Mouse (Mus musculus): ENCODE results near the gene Pyroxd2. TPM values are rescaled to one million over a fixed set of nuclear protein-coding genes. Genes with fewer than 3 reads are reported as not detected.
A peak's percentile ranks its signal among the peaks of the same experiment; 100 is the strongest.
"Not testable (repeated sequence)": the region's sequence is repeated elsewhere in the genome, so short reads cannot be mapped to it uniquely, and the experiment has no call there.

Gene Pyroxd2
- polyA plus RNA-seq, 1 experiment from 2014 or later, result 1.5 TPM

DNA sequence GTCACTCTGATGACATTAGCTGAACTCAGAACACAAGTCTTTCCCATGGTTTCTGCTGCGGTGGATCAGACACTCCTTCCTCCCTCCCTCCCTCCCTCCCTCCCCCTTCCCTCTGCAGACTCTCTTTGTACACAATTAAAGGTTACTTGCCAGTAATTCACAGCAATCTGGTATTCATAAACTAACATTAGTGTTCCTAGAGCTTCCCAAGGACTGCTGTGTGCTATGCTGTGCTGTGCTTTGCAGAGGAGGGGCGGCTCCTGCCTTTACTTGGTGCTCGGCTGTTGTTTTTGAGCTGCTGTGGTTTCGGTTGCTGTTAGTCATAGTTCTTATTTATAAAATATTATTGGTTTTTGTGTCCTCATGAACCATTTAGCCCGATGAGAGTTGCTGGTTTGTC is 34.9 kb downstream of the Pyroxd2 start:
- no peaks in the 10 kb centered on the region for H3K36me3 ChIP-seq (ENCODE audit: control insufficient read depth, insufficient read depth)
- H3K9ac ChIP-seq (replicated peaks; ENCODE audit: low read depth, low read length), result no peak overlapping the region
- no peak overlapping the region for H3K4me3 ChIP-seq (replicated peaks; ENCODE audit: low read length)
- 63% methylated on average over 5 of the region's 5 CpGs for WGBS
- H3K27me3 ChIP-seq (replicated peaks; ENCODE audit: control insufficient read depth, insufficient read depth, low read length), result no peaks in the 10 kb centered on the region
- no peaks in the 10 kb centered on the region for H3K9me3 ChIP-seq (ENCODE audit: control insufficient read depth, low read length)
- H3K27ac ChIP-seq (ENCODE audit: low read length), result no peak overlapping the region
- no peak for ATAC-seq
- no peak overlapping the region for H3K4me2 ChIP-seq (ENCODE audit: low read length)
- peaks cover 10% of the 10 kb centered on the region for H3K4me1 ChIP-seq (replicated peaks; ENCODE audit: control insufficient read depth, insufficient read depth, low read length)

DNA sequence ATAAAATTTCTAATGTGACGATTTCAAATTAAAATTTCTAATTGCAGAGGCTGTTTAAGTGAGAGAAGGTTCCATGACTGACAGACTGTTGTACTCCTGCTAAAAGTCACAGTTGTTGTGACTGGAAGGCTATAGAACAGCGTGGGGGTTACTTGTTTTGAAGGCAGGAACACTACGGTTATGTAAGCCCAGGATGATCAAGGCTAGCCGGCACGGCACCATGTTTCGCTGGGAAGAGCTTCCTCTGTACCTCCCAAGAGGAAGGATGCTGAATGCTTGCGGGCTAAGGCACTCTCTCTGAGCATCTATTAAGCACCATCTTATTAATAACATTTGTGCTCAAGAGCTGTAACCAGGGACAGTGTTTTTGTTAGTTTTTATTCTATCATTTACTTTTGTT is 36.1 kb downstream of the Pyroxd2 start:
- WGBS, result 64% methylated on average over 7 of the region's 7 CpGs
- peaks cover 10% of the 10 kb centered on the region for H3K4me1 ChIP-seq (replicated peaks; ENCODE audit: control insufficient read depth, insufficient read depth, low read length)
- ATAC-seq, result no peak
- H3K9me3 ChIP-seq (ENCODE audit: control insufficient read depth, low read length), result no peaks in the 10 kb centered on the region
- no peak overlapping the region for H3K4me2 ChIP-seq (ENCODE audit: low read length)
- no peak overlapping the region for H3K27ac ChIP-seq (ENCODE audit: low read length)
- no peaks in the 10 kb centered on the region for H3K36me3 ChIP-seq (ENCODE audit: control insufficient read depth, insufficient read depth)
- H3K4me3 ChIP-seq (replicated peaks; ENCODE audit: low read length), result no peak overlapping the region
- no peaks in the 10 kb centered on the region for H3K27me3 ChIP-seq (replicated peaks; ENCODE audit: control insufficient read depth, insufficient read depth, low read length)
- H3K9ac ChIP-seq (replicated peaks; ENCODE audit: low read depth, low read length), result no peak overlapping the region

DNA sequence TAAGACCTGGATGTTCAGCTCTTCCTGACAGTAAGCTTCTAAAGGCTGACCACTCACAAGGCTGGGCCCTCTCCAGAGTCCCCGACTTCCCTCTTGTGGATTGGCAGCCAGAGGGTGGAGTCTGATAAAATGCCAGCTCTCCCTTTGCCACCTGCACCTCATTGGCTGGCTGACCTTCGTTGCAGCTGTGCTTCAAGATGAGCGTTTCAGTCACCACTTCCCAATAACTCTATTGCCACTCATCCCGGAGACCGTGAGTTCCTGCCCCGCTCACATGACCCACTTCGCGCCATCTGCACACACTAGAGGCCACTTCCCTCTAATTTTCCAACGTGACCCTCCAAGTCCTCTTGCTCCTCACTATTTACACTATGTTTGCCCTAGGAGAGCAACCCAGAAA is 38.8 kb downstream of the Pyroxd2 start:
- H3K9me3 ChIP-seq (ENCODE audit: control insufficient read depth, low read length), result no peaks in the 10 kb centered on the region
- no peak overlapping the region for H3K27ac ChIP-seq (ENCODE audit: low read length)
- H3K4me2 ChIP-seq (ENCODE audit: low read length), result no peak overlapping the region
- ATAC-seq, result no peak
- H3K4me3 ChIP-seq (replicated peaks; ENCODE audit: low read length), result no peak overlapping the region
- H3K36me3 ChIP-seq (ENCODE audit: control insufficient read depth, insufficient read depth), result no peaks in the 10 kb centered on the region
- WGBS, result 84% methylated on average over 9 of the region's 9 CpGs
- peaks cover 10% of the 10 kb centered on the region for H3K4me1 ChIP-seq (replicated peaks; ENCODE audit: control insufficient read depth, insufficient read depth, low read length)
- H3K27me3 ChIP-seq (replicated peaks; ENCODE audit: control insufficient read depth, insufficient read depth, low read length), result no peaks in the 10 kb centered on the region
- H3K9ac ChIP-seq (replicated peaks; ENCODE audit: low read depth, low read length), result no peak overlapping the region

DNA sequence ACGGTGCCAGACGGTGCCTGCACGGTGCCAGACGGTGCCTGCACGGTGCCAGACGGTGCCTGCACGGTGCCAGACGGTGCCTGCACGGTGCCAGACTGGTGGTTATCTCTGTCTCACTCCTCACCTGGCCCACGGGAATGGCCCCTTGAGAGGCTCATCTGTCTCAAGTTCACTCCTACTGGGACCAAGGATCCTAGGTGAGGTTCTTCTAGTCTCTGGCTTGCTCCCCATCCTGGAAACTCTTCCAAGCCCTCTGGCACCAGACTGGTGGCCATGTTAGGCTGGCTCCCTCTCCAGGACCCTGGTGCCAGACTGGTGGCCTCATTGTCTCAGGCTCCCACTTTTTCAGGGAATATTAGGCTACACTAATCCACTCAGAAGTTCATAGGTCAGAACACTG is 53.1 kb downstream of the Pyroxd2 start:
- peaks cover 5% of the 10 kb centered on the region; the same call in 1 of the 2 replicates for H3K9me3 ChIP-seq (ENCODE audit: control insufficient read depth, low read length)
- no peak for ATAC-seq
- H3K9ac ChIP-seq (replicated peaks; ENCODE audit: low read depth, low read length), result no peak overlapping the region
- no peak overlapping the region for H3K4me3 ChIP-seq (replicated peaks; ENCODE audit: low read length)
- no peak overlapping the region for H3K4me2 ChIP-seq (ENCODE audit: low read length)
- H3K4me1 ChIP-seq (replicated peaks; ENCODE audit: control insufficient read depth, insufficient read depth, low read length), result no peaks in the 10 kb centered on the region
- H3K27ac ChIP-seq (ENCODE audit: low read length), result peak overlapping the region; percentile 57
- 85% methylated on average over 7 of the region's 10 CpGs for WGBS
- no peaks in the 10 kb centered on the region for H3K36me3 ChIP-seq (ENCODE audit: control insufficient read depth, insufficient read depth)
- H3K27me3 ChIP-seq (replicated peaks; ENCODE audit: control insufficient read depth, insufficient read depth, low read length), result no peaks in the 10 kb centered on the region

DNA sequence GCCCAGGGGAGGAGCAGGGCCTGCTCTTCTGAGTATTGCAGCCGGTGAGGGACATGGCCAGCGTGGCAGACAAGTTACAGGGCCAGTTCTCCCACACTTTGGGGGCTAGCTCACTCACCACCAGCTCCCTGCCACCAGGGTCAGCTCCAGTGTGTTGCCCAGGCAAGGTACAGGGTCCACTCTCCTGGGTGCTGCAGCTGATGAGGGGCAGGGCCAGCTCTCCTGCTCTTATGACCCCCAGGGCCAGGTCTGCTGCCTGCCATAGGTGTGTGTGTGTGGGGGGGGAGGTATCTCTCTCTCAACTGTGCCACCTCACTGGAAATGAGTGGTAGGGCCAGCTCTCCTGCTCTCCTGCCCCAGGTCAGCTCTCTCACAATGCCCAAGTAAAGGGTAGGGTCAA is 54.0 kb downstream of the Pyroxd2 start:
- H3K4me3 ChIP-seq (replicated peaks; ENCODE audit: low read length), result no peak overlapping the region
- WGBS, result 61% methylated on average over 2 of the region's 2 CpGs
- H3K9me3 ChIP-seq (ENCODE audit: control insufficient read depth, low read length), result peaks cover 5% of the 10 kb centered on the region; the same call in 1 of the 2 replicates
- no peak for ATAC-seq
- no peak overlapping the region for H3K9ac ChIP-seq (replicated peaks; ENCODE audit: low read depth, low read length)
- H3K27ac ChIP-seq (ENCODE audit: low read length), result no peak overlapping the region
- no peaks in the 10 kb centered on the region for H3K4me1 ChIP-seq (replicated peaks; ENCODE audit: control insufficient read depth, insufficient read depth, low read length)
- H3K36me3 ChIP-seq (ENCODE audit: control insufficient read depth, insufficient read depth), result no peaks in the 10 kb centered on the region
- H3K4me2 ChIP-seq (ENCODE audit: low read length), result no peak overlapping the region
- H3K27me3 ChIP-seq (replicated peaks; ENCODE audit: control insufficient read depth, insufficient read depth, low read length), result no peaks in the 10 kb centered on the region

DNA sequence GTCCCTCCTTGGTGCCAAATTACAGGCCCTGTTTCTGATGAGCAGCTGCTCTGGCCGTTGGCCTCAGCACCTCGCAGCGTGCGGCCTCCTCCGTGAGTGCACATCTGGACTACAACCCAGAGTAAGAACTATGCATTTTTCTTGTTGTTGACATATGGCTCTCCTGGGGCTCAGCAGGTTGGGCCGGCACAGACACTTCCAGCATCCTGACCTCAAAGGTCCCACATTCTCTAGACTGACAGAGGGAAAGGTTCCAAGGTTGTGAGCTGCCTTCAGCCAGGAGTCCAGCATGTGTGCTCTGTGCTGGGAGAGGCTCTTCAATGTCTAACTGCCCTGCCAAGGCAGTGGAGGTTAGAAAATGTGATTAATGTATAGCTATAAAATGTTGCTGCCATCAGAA is 55.2 kb downstream of the Pyroxd2 start:
- Histone ChIP-seq H3K27ac (ENCODE audit: low read length) (no peak overlapping the region), H3K27me3 (replicated peaks; ENCODE audit: control insufficient read depth, insufficient read depth, low read length) (no peaks in the 10 kb centered on the region), H3K4me1 (replicated peaks; ENCODE audit: control insufficient read depth, insufficient read depth, low read length) (no peaks in the 10 kb centered on the region), H3K4me2 (ENCODE audit: low read length) (no peak overlapping the region), H3K9me3 (ENCODE audit: control insufficient read depth, low read length) (peaks cover 8% of the 10 kb centered on the region; the same call in 1 of the 2 replicates), H3K36me3 (ENCODE audit: control insufficient read depth, insufficient read depth) (no peaks in the 10 kb centered on the region), H3K4me3 (replicated peaks; ENCODE audit: low read length) (no peak overlapping the region), H3K9ac (replicated peaks; ENCODE audit: low read depth, low read length) (no peak overlapping the region)
- ATAC-seq, result no peak
- WGBS, result 81% methylated on average over 6 of the region's 6 CpGs

DNA sequence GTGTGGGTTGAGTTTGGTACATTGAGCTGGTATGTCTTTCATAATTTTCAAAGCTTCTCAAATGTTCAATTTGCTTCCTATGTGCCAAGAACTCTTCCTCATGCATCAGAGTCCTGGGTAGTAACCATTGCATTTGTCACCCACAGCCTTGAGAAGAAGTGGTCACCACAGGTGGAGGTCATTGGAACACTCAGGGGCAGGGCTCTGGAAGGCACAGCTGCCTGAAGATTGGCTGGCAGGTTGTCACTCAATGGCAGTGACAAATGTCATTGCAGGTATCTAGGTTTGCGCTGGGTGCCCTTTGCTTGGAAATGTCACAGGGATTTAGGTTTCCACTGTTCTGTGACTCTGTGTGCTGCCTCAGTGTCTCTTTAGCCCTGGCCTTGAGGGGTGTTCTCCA is 62.3 kb downstream of the Pyroxd2 start:
- H3K4me3 ChIP-seq (replicated peaks; ENCODE audit: low read length), result no peak overlapping the region
- no peaks in the 10 kb centered on the region for H3K4me1 ChIP-seq (replicated peaks; ENCODE audit: control insufficient read depth, insufficient read depth, low read length)
- WGBS, result 88% methylated on average over 1 of the region's 1 CpGs
- H3K9me3 ChIP-seq (ENCODE audit: control insufficient read depth, low read length), result 0 out of 2 replicates have a peak, but pooled peaks cover 3% of the 10 kb centered on the region
- H3K9ac ChIP-seq (replicated peaks; ENCODE audit: low read depth, low read length), result no peak overlapping the region
- ATAC-seq, result no peak
- H3K27me3 ChIP-seq (replicated peaks; ENCODE audit: control insufficient read depth, insufficient read depth, low read length), result no peaks in the 10 kb centered on the region
- H3K27ac ChIP-seq (ENCODE audit: low read length), result no peak overlapping the region
- no peaks in the 10 kb centered on the region for H3K36me3 ChIP-seq (ENCODE audit: control insufficient read depth, insufficient read depth)
- no peak overlapping the region for H3K4me2 ChIP-seq (ENCODE audit: low read length)

DNA sequence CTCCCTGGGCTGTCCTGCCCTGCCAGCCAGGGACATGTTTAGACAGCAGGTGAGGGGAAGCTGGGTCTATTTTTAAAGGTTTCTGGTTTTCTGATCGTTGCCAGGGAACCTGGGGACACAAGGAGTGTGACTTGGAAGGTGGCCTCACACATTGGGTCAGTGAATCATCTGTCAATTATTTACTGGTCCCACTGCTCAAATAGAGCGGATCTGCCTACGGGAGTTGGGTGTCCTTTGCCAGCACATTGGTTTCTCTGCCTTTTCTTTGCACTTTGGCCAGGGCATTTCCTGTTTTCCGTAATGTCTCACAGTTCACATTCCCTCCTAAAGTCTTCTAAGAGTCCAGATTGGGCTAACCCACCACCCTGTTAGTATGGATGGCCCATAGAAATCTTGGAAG is 62.8 kb downstream of the Pyroxd2 start:
- Histone ChIP-seq H3K4me2 (ENCODE audit: low read length) (no peak overlapping the region), H3K4me3 (replicated peaks; ENCODE audit: low read length) (no peak overlapping the region), H3K4me1 (replicated peaks; ENCODE audit: control insufficient read depth, insufficient read depth, low read length) (no peaks in the 10 kb centered on the region), H3K9ac (replicated peaks; ENCODE audit: low read depth, low read length) (no peak overlapping the region), H3K9me3 (ENCODE audit: control insufficient read depth, low read length) (0 out of 2 replicates have a peak, but pooled peaks cover 3% of the 10 kb centered on the region), H3K27me3 (replicated peaks; ENCODE audit: control insufficient read depth, insufficient read depth, low read length) (no peaks in the 10 kb centered on the region), H3K36me3 (ENCODE audit: control insufficient read depth, insufficient read depth) (no peaks in the 10 kb centered on the region), H3K27ac (ENCODE audit: low read length) (no peak overlapping the region)
- no peak for ATAC-seq
- WGBS, result 76% methylated on average over 4 of the region's 4 CpGs

DNA sequence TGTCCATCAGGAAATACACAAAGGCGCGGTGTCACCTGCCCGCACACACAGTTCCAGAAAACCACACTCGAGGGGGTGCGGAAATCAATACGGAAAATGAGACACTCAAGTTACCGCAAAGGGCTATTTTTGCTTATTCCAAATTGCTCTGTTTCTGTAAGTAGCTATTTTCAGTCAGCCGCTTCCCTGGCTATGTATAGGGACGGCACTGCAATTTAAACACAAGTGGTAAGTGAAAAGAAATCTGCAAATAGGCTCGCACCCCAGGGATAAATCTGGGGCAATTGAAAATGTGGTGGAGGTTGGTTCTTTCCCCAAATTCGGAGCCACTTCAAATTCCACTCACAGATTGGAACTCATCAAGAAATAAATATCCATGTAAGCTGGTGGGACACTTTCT is 63.3 kb downstream of the Pyroxd2 start:
- 81% methylated on average over 11 of the region's 11 CpGs for WGBS

DNA sequence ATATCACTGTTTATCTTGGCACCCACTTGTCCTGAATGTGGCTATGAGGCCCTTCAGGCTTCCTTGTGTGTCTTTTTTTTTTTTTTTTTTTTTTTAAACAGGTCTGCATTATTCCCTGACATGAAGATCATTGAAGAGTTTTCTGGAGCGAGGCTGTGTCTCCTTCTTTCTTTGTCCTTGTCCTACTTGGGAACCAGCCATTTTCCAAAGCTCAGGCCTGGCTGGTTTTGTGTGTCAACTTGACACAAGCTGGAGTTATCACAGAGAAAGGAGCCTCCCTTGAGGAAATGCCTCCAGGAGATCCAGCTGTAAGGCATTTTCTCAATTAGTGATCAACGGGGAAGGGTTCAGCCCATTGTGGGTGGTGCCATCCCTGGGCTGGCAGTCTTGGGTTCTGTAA is 69.8 kb downstream of the Pyroxd2 start:
- H3K9me3 ChIP-seq (ENCODE audit: control insufficient read depth, low read length); H3K27ac ChIP-seq (ENCODE audit: low read length); H3K9ac ChIP-seq (replicated peaks; ENCODE audit: low read depth, low read length); H3K27me3 ChIP-seq (replicated peaks; ENCODE audit: control insufficient read depth, insufficient read depth, low read length); ATAC-seq; H3K36me3 ChIP-seq (ENCODE audit: control insufficient read depth, insufficient read depth); H3K4me2 ChIP-seq (ENCODE audit: low read length); H3K4me1 ChIP-seq (replicated peaks; ENCODE audit: control insufficient read depth, insufficient read depth, low read length); H3K4me3 ChIP-seq (replicated peaks; ENCODE audit: low read length): not testable (repeated sequence)
- 75% methylated on average over 2 of the region's 2 CpGs for WGBS

More for the DNA sequence above, 63.3 kb downstream of the Pyroxd2 start:
- H3K27me3 ChIP-seq (replicated peaks; ENCODE audit: control insufficient read depth, insufficient read depth, low read length), result no peaks in the 10 kb centered on the region
- no peaks in the 10 kb centered on the region for H3K4me1 ChIP-seq (replicated peaks; ENCODE audit: control insufficient read depth, insufficient read depth, low read length)
- no peak overlapping the region for H3K4me2 ChIP-seq (ENCODE audit: low read length)
- H3K4me3 ChIP-seq (replicated peaks; ENCODE audit: low read length), result no peak overlapping the region
- H3K27ac ChIP-seq (ENCODE audit: low read length), result no peak overlapping the region
- no peaks in the 10 kb centered on the region for H3K36me3 ChIP-seq (ENCODE audit: control insufficient read depth, insufficient read depth)
- no peak overlapping the region for H3K9ac ChIP-seq (replicated peaks; ENCODE audit: low read depth, low read length)
- H3K9me3 ChIP-seq (ENCODE audit: control insufficient read depth, low read length), result 0 out of 2 replicates have a peak, but pooled peaks cover 3% of the 10 kb centered on the region
- no peak for ATAC-seq
